Mouse (Mus musculus) hindbrain, postnatal 0 days (tissue): ENCODE data around the gene Gm10272. TPM values are rescaled to one million over a fixed set of nuclear protein-coding genes. Genes with fewer than 3 reads are reported as not detected.
"Not testable (repeated sequence)": the region's sequence is repeated elsewhere in the genome, so short reads cannot be mapped to it uniquely, and the experiment has no call there.

Source experiments
- ATAC-seq: fragments of 200-750 bp; cut with Nextera tagmentation; 2 replicates; pipeline ENCODE4 v1.8.0; 2017; ENCODE audit warnings: mild to moderate bottlenecking, moderate TSS enrichment, moderate library complexity
- DNase-seq: peaks from one replicate; pipeline ENCODE4 v3.0.0-alpha.2; 2015; ENCODE audit warnings: low spot score
- H3K27ac ChIP-seq: fragments of 300-500 bp; sonication (generic); 2 replicates; pipeline ENCODE4 v1.5.1; 2014; ENCODE audit warnings: mild to moderate bottlenecking
- H3K27me3 ChIP-seq: fragments of 300-500 bp; sonication (generic); 2 replicates; pipeline ENCODE4 v1.6.1; 2014; ENCODE audit warnings: low read length, mixed read lengths; ENCODE audit not compliant: insufficient read depth
- H3K36me3 ChIP-seq: fragments of 300-500 bp; sonication (generic); 2 replicates; pipeline ENCODE4 v1.6.1; 2014; ENCODE audit warnings: low read length, mixed read lengths; ENCODE audit not compliant: insufficient read depth
- H3K4me1 ChIP-seq: fragments of 300-500 bp; sonication (generic); 2 replicates; pipeline ENCODE4 v1.6.1; 2014; ENCODE audit warnings: antibody characterized with exemption, low read length, mixed read lengths; ENCODE audit not compliant: insufficient read depth
- H3K4me2 ChIP-seq: fragments of 300-500 bp; sonication (generic); 2 replicates; pipeline ENCODE4 v1.6.1; 2014; ENCODE audit warnings: low read depth, mild to moderate bottlenecking, low read length, moderate library complexity, mixed read lengths
- H3K4me3 ChIP-seq: fragments of 300-500 bp; sonication (generic); 2 replicates; pipeline ENCODE4 v1.5.1; 2014; ENCODE audit warnings: low read length
- H3K9ac ChIP-seq: fragments of 300-500 bp; sonication (generic); replicated peaks from 2 replicates; pipeline ENCODE4 v1.6.1; 2014; ENCODE audit warnings: mild to moderate bottlenecking, low read length, moderate library complexity, mixed read lengths
- H3K9me3 ChIP-seq: fragments of 300-500 bp; sonication (generic); 2 replicates; pipeline ENCODE4 v1.6.1; 2016; ENCODE audit warnings: low read length, mixed read lengths
- CTCF ChIP-seq: IDR thresholded peaks from 2 replicates; pipeline ENCODE4 v1.5.1; 2016; ENCODE audit warnings: antibody characterized with exemption, control low read depth, low read depth
- WGBS: fragments of 180-500 bp; shearing (Covaris S2); extraction: QIAGEN DNeasy Blood & Tissue Kit; methylation state at CpG from one replicate; pipeline ENCODE4 v1.1.7; 2014; 5-methylcytosine and 5-hydroxymethylcytosine counted together
- polyA plus RNA-seq: library from polyadenylated mRNA; unstranded; fragments of >200 nt; fragmentation: Nextera tagmentation; extraction: Ambion mirVana; gene quantifications from 2 replicates; pipeline ENCODE4 v1.2.1, GENCODE M21; 2015
- total RNA-seq: library from RNA; depleted of rRNA; stranded (reverse); fragments of >200 nt; gene quantifications from 2 replicates; pipeline ENCODE4 v1.2.3, GENCODE M21; 2014

The Gm10272 gene
- total and polyA plus RNA-seq, 2 experiments from 2014 or later, result not detected

DNA sequence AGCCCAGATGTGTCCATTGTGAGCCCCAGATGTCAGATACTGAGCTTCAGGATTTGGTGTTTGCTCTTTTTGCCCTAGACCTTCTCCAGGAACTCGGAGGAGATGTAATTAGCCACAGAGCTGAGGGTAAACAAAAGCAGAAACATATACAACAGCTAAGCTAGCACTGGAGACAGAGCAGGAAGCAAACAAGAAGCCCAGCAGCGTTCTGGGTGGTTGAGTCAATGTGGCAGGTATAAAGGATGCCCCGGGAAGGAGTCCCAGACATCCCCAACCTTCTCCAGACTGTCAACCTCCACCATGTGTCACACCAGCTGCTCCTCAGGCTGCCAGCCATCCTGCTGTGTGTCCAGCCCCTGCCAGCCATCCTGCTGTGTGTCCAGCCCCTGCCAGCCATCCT is 19.8 kb downstream of the Gm10272 start, which contains the start of gene Gm10100:
Gene Gm10100, plus strand, starts transcription at position 301 of the 400 bp plus-strand sequence.
- no peak for TF ChIP-seq CTCF
- Histone ChIP-seq H3K27me3 (no peaks in the 10 kb centered on the region), H3K9me3 (no peaks in the 10 kb centered on the region), H3K4me2 (no peak within 1 kb of the TSS), H3K36me3 (no peaks in the 10 kb centered on the region), H3K9ac (no peak within 1 kb of the TSS), H3K4me3 (no peak within 1 kb of the TSS), H3K4me1 (no peaks in the 10 kb centered on the region), H3K27ac (no peak within 1 kb of the TSS)
- ATAC-seq (no peak), DNase-seq (no peak)
- 22% methylated on average over 3 of the region's 3 CpGs for WGBS

DNA sequence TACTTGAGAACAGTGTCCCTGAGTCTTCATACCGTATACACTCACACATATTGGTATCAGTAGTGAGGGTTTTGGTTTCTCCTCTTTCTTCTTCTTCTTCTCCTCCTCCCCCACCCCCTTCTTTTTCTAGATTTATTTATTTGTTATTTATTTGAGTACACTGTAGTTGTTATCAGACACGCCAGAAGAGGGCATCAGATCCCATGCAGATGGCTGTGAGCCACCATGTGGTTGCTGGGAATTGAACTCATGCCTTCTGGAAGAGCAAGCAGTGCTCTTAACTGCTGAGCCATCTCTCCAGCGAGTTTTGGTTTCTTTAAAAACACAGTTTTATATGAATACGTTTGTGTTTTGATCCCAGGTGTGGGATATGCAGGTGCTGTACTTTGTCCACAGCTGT is 21.9 kb downstream of the Gm10272 start:
- ATAC-seq (no peak), DNase-seq (no peak)
- Histone ChIP-seq H3K9ac (no peak overlapping the region), H3K4me2 (no peak overlapping the region), H3K27ac (no peak overlapping the region), H3K9me3 (no peaks in the 10 kb centered on the region), H3K4me1 (no peaks in the 10 kb centered on the region), H3K36me3 (no peaks in the 10 kb centered on the region), H3K4me3 (no peak overlapping the region), H3K27me3 (no peaks in the 10 kb centered on the region)
- WGBS, result 68% methylated on average over 4 of the region's 4 CpGs
- TF ChIP-seq CTCF, result peak; percentile 28

DNA sequence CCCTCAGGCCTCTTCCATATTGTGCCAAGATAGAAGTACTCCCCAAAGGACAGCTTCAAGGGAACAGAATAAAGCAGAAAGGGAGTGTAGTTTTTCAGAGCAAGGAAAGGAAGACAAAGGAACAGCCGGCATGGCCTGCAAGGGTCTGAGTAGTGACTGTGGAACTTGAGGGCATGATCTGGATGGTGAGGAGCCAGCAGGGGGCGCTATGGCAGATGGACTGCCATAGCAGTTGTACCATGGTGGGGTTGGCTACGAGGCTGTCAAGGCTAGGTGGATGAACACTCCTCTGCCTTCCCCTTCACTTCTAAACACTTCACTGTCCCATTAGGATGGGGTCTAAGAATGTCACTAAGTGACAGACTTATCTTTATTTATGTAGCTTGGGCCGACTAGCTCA is 22.8 kb downstream of the Gm10272 start:
- Histone ChIP-seq H3K27me3 (no peaks in the 10 kb centered on the region), H3K4me1 (no peaks in the 10 kb centered on the region), H3K4me3 (no peak overlapping the region), H3K9me3 (no peaks in the 10 kb centered on the region), H3K36me3 (no peaks in the 10 kb centered on the region), H3K27ac (no peak overlapping the region), H3K4me2 (no peak overlapping the region), H3K9ac (no peak overlapping the region)
- WGBS, result 55% methylated on average over 4 of the region's 4 CpGs
- ATAC-seq (no peak), DNase-seq (no peak)
- peak; percentile 34 for TF ChIP-seq CTCF

DNA sequence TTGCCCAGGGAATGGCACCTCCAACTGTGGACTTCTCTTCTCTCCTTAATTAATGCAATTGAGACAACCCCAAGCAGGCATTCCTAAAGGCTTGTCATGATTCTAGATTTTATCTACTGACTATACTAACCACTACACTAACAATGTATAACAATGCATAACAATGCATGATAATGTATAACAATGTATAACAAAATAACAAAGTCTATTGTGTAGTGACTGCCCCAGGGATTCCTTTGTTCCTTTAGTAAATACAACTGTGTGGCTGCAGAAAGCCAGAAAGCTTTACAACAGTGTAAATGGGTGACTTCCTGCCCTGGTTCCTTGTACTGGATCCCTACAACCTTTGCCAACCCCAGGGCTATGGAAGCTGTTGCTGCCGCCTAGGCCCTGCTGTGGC is 29.5 kb downstream of the Gm10272 start:
- 95% methylated on average over 1 of the region's 1 CpGs for WGBS

DNA sequence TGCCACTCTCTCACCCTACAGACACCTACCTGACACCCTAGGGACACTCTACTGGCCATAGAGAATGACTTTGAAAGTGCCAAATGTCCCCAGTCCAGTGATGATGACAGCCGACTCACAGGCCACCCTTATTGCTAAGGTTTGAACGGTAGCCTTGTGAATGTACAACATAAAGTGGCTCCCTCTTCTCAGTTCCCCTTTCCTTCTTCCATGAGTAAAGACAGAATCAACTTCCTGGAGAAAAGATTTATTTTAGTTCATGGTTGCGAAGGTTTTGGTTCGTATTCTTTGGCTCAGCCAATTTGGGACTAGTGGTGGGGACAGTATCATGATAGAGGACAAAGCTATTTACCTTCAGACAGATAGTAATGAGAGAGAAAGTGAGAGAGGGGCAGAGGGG is 32.5 kb downstream of the Gm10272 start:
- Histone ChIP-seq H3K9me3 (no peaks in the 10 kb centered on the region), H3K27ac (no peak overlapping the region), H3K4me3 (no peak overlapping the region), H3K36me3 (no peaks in the 10 kb centered on the region), H3K4me1 (no peaks in the 10 kb centered on the region), H3K9ac (no peak overlapping the region), H3K4me2 (no peak overlapping the region), H3K27me3 (no peaks in the 10 kb centered on the region)
- no peak for TF ChIP-seq CTCF
- no peak for DNase-seq
- no peak for ATAC-seq
- 92% methylated on average over 4 of the region's 4 CpGs for WGBS

More for the DNA sequence above, 29.5 kb downstream of the Gm10272 start:
- DNase-seq (no peak), ATAC-seq (no peak)
- Histone ChIP-seq H3K9ac (no peak overlapping the region), H3K4me1 (no peaks in the 10 kb centered on the region), H3K4me3 (no peak overlapping the region), H3K36me3 (no peaks in the 10 kb centered on the region), H3K4me2 (no peak overlapping the region), H3K27ac (no peak overlapping the region), H3K27me3 (no peaks in the 10 kb centered on the region), H3K9me3 (no peaks in the 10 kb centered on the region)
- TF ChIP-seq CTCF, result no peak

DNA sequence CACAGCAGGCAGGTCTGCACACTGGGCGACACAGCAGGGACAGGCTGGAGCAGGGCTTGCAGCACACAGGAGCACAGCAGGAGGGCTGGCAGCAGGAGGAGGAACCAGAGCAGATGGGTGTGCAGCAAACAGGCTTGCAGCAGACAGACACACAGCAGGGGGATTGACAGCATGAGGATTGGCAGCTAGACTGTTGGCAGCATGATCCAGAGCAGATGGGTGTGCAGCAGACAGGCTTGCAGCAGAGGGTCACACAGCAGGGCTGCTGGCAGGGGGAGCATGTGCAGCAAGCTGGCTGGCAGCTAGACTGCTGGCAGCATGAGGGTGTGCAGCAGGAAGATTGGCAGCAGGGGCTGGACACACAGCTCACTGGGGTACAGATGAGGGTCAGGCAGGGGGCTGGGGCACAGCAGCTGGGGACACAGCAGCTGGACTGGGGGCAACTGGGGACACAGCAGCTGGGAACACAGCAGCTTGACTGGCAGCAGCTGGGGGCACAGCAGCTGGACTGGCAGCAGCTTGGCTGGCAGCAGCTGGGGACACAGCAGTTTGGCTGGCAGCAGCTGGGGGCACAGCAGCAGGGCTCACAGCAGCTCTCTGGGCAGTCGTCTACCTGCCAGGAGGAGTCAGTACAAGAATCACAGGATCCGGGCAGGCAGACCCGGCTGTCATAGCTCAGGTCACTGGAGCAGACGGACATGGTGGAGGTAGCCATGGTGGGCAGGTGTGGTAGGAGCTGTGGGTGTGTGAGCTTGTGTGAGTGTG is 35.7 kb downstream of the Gm10272 start, which contains the start of gene Gm18596:
Gene Gm18596, minus strand, starts transcription at position 715 of the 765 bp plus-strand sequence.
- not testable (repeated sequence) for H3K27ac ChIP-seq, H3K36me3 ChIP-seq, DNase-seq, H3K9ac ChIP-seq, H3K4me1 ChIP-seq, H3K4me2 ChIP-seq, ATAC-seq, H3K9me3 ChIP-seq, H3K4me3 ChIP-seq, H3K27me3 ChIP-seq
- 41% methylated on average over 4 of the region's 5 CpGs for WGBS

DNA sequence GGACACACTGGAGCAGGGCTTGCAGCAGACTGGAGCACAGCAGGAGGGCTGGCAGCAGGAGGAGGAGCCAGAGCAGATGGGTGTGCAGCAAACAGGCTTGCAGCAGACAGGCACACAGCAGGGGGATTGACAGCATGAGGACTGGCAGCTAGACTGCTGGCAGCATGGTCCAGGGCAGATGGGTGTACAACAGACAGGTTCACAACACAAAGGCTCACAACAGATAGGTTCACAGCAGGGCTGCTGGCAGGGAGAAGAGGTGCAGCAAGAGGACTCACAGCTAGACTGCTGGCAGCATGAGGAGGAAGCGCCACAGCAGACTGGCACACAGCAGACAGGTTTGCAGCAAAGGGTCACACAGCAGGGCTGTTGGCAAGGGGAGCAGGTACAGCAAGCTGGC is 44.3 kb downstream of the Gm10272 start:
- H3K4me2 ChIP-seq, H3K27ac ChIP-seq, H3K4me1 ChIP-seq, ATAC-seq, H3K9ac ChIP-seq, H3K36me3 ChIP-seq, DNase-seq, H3K9me3 ChIP-seq, H3K4me3 ChIP-seq, H3K27me3 ChIP-seq: not testable (repeated sequence)
- 35% methylated on average over 1 of the region's 1 CpGs for WGBS

DNA sequence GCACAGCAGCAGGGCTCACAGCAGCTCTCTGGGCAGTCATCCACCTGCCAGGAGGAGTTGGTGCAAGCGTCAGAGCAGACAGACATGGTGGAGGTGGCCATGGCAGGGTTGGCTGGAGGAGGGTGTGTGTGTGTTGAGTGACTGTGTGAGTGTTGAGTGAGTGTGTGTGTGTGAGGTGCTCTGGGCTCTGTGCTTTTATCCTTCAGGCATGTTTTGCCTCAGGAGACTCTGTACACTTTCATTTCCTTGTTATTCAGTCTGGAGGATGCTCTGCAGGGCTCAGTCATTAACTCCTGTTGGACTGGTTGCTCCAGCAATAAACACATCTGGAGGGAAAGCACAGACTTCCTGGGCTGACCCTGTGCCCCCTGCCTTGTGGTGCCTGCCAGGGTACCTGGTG is 44.8 kb downstream of the Gm10272 start, which contains the start of gene Gm9736:
Gene Gm9736, minus strand, starts transcription at position 101 of the 400 bp plus-strand sequence.
- WGBS, result 75% methylated on average over 1 of the region's 1 CpGs

DNA sequence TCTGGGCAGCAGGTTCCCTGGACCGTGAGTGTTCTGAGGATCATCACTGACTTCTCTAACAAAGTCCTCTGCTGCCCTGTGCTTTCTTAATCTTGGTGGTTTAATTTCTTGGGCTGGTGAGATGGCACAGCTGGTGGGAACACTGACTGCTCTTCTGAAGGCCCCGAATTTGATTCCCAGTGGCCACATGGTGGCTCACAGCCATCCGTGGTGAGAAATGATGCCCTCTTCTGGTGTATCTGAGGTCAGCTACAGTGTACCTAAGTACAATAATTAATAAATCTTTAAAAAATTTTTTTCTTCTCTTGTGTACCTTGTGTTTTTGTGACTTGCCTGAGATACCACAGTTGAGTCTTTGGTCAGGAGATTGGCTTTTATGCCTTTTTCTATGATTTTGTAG is 45.9 kb downstream of the Gm10272 start:
- not testable (repeated sequence) for ATAC-seq, H3K27me3 ChIP-seq, DNase-seq, H3K4me1 ChIP-seq, H3K27ac ChIP-seq, H3K9me3 ChIP-seq, H3K4me3 ChIP-seq, H3K36me3 ChIP-seq, H3K4me2 ChIP-seq, H3K9ac ChIP-seq
- 60% methylated on average over 3 of the region's 3 CpGs for WGBS

More for the DNA sequence above, 44.8 kb downstream of the Gm10272 start, which contains the start of gene Gm9736:
- not testable (repeated sequence) for H3K27ac ChIP-seq, H3K4me3 ChIP-seq, H3K4me2 ChIP-seq, H3K36me3 ChIP-seq, H3K9me3 ChIP-seq, DNase-seq, ATAC-seq, H3K4me1 ChIP-seq, H3K9ac ChIP-seq, H3K27me3 ChIP-seq
